Mouse (Mus musculus) erythroblast, embryonic 14.5 days (primary cell): ENCODE results near the gene Rbm4b. TPM values are rescaled to one million over a fixed set of nuclear protein-coding genes. Genes with fewer than 3 reads are reported as not detected.

Experiments used
- H3K27me3 ChIP-seq: 2 replicates; pipeline ENCODE4 v1.6.1; 2012; ENCODE audit warnings: inconsistent platforms; ENCODE audit not compliant: control insufficient read depth
- H3K36me3 ChIP-seq: 2 replicates; pipeline ENCODE4 v1.6.1; 2012; ENCODE audit warnings: mild to moderate bottlenecking, inconsistent platforms; ENCODE audit not compliant: control insufficient read depth
- H3K4me1 ChIP-seq: 2 replicates; pipeline ENCODE4 v1.6.1; 2012; ENCODE audit warnings: inconsistent platforms; ENCODE audit not compliant: control insufficient read depth
- H3K4me3 ChIP-seq: replicated peaks from 2 replicates; pipeline ENCODE3; 2012; ENCODE audit warnings: moderate library complexity, mild to moderate bottlenecking, inconsistent platforms
- H3K9me3 ChIP-seq: 2 replicates; pipeline ENCODE4 v1.6.1; 2012; ENCODE audit warnings: low read length, inconsistent platforms, mixed read lengths; ENCODE audit not compliant: control insufficient read depth
- GATA1 ChIP-seq: IDR thresholded peaks from 2 replicates; pipeline ENCODE4 v1.6.1; 2012; ENCODE audit warnings: low read length, inconsistent platforms, mixed read lengths
- TAL1 ChIP-seq: IDR thresholded peaks from 3 replicates; pipeline ENCODE4 v1.6.1; 2012; ENCODE audit warnings: low read length, inconsistent platforms, mixed read lengths
- polyA plus RNA-seq: library from polyadenylated mRNA; stranded (reverse); fragments of >175 nt; gene quantifications from 2 replicates; pipeline ENCODE4 v1.2.3, GENCODE M21; 2012

The Rbm4b gene
- polyA plus RNA-seq, 1 experiment: 0.47 TPM

- peaks cover 43% of the 10 kb centered on the region for H3K27me3 ChIP-seq
- peaks cover 4% of the 10 kb centered on the region for H3K4me1 ChIP-seq
- no peak overlapping the region for H3K4me3 ChIP-seq
- H3K36me3 ChIP-seq: no peaks in the 10 kb centered on the region
- no peaks in the 10 kb centered on the region for H3K9me3 ChIP-seq
- TF ChIP-seq TAL1 (no peak), GATA1 (no peak)
Observed at GRCm38 (mm10) chr19:4717281-4717680, 39.0 kb upstream of the Rbm4b start.

- H3K9me3 ChIP-seq: no peaks in the 10 kb centered on the region
- no peak overlapping the region for H3K4me3 ChIP-seq
- no peaks in the 10 kb centered on the region for H3K36me3 ChIP-seq
- TF ChIP-seq TAL1: no peak
- no peak for TF ChIP-seq GATA1
- peaks cover 4% of the 10 kb centered on the region for H3K4me1 ChIP-seq
- H3K27me3 ChIP-seq: peaks cover 28% of the 10 kb centered on the region
Observed at GRCm38 (mm10) chr19:4718716-4719115, 37.6 kb upstream of the Rbm4b start.

- Histone ChIP-seq H3K9me3 (no peaks in the 10 kb centered on the region), H3K4me3 (no peak overlapping the region), H3K27me3 (peaks cover 22% of the 10 kb centered on the region), H3K4me1 (peaks cover 4% of the 10 kb centered on the region), H3K36me3 (no peaks in the 10 kb centered on the region)
- no peak for TF ChIP-seq GATA1
- TF ChIP-seq TAL1: no peak
Observed at GRCm38 (mm10) chr19:4719351-4719764, 36.9 kb upstream of the Rbm4b start.

- Histone ChIP-seq H3K4me3 (no peak overlapping the region), H3K4me1 (peaks cover 4% of the 10 kb centered on the region), H3K36me3 (no peaks in the 10 kb centered on the region), H3K9me3 (no peaks in the 10 kb centered on the region), H3K27me3 (peaks cover 14% of the 10 kb centered on the region)
- TF ChIP-seq GATA1: no peak
- no peak for TF ChIP-seq TAL1
Observed at GRCm38 (mm10) chr19:4720112-4720511, 36.2 kb upstream of the Rbm4b start.

GRCm38 (mm10) chr19:4720671-4721244 is 35.5 kb upstream of the Rbm4b start:
- Histone ChIP-seq H3K4me3 (no peak overlapping the region), H3K9me3 (no peaks in the 10 kb centered on the region), H3K4me1 (peaks cover 4% of the 10 kb centered on the region), H3K36me3 (no peaks in the 10 kb centered on the region), H3K27me3 (peaks cover 11% of the 10 kb centered on the region)
- TF ChIP-seq GATA1 (no peak), TAL1 (no peak)

GRCm38 (mm10) chr19:4729186-4729585 is 27.1 kb upstream of the Rbm4b start:
- H3K4me1 ChIP-seq: no peaks in the 10 kb centered on the region
- H3K36me3 ChIP-seq: no peaks in the 10 kb centered on the region
- TF ChIP-seq TAL1 (no peak), GATA1 (no peak)
- no peaks in the 10 kb centered on the region for H3K9me3 ChIP-seq
- H3K4me3 ChIP-seq: no peak overlapping the region
- H3K27me3 ChIP-seq: no peaks in the 10 kb centered on the region

GRCm38 (mm10) chr19:4733052-4733451 is 23.2 kb upstream of the Rbm4b start:
- no peak overlapping the region for H3K4me3 ChIP-seq
- no peaks in the 10 kb centered on the region for H3K4me1 ChIP-seq
- TF ChIP-seq GATA1 (no peak), TAL1 (no peak)
- H3K9me3 ChIP-seq: no peaks in the 10 kb centered on the region
- H3K27me3 ChIP-seq: no peaks in the 10 kb centered on the region
- no peaks in the 10 kb centered on the region for H3K36me3 ChIP-seq

GRCm38 (mm10) chr19:4737866-4738265 is 18.4 kb upstream of the Rbm4b start:
- no peaks in the 10 kb centered on the region for H3K36me3 ChIP-seq
- H3K4me3 ChIP-seq: no peak overlapping the region
- no peaks in the 10 kb centered on the region for H3K27me3 ChIP-seq
- H3K9me3 ChIP-seq: no peaks in the 10 kb centered on the region
- TF ChIP-seq GATA1: no peak
- no peak for TF ChIP-seq TAL1
- no peaks in the 10 kb centered on the region for H3K4me1 ChIP-seq

GRCm38 (mm10) chr19:4739053-4739452 is 17.2 kb upstream of the Rbm4b start:
- H3K4me3 ChIP-seq: no peak overlapping the region
- H3K4me1 ChIP-seq: no peaks in the 10 kb centered on the region
- H3K27me3 ChIP-seq: no peaks in the 10 kb centered on the region
- TF ChIP-seq GATA1 (no peak), TAL1 (no peak)
- H3K9me3 ChIP-seq: no peaks in the 10 kb centered on the region
- no peaks in the 10 kb centered on the region for H3K36me3 ChIP-seq

GRCm38 (mm10) chr19:4739762-4740161 is 16.5 kb upstream of the Rbm4b start:
- H3K4me1 ChIP-seq: no peaks in the 10 kb centered on the region
- no peaks in the 10 kb centered on the region for H3K27me3 ChIP-seq
- no peaks in the 10 kb centered on the region for H3K9me3 ChIP-seq
- H3K36me3 ChIP-seq: no peaks in the 10 kb centered on the region
- TF ChIP-seq GATA1: no peak
- TF ChIP-seq TAL1: no peak
- no peak overlapping the region for H3K4me3 ChIP-seq
